Mouse (Mus musculus) MEL (cell line): Measurements from ENCODE around the gene Rab38.

Source experiments
- BHLHE40 ChIP-seq: IDR thresholded peaks from 2 replicates; pipeline ENCODE4 v1.6.1; 2012; ENCODE audit warnings: low read depth, mild to moderate bottlenecking, inconsistent platforms, low read length, improper control_type of control experiment, borderline replicate concordance
- TBP ChIP-seq: IDR thresholded peaks from 2 replicates; pipeline ENCODE4 v1.8.0; 2011; ENCODE audit warnings: low read depth, low read length, improper control_type of control experiment

DNA sequence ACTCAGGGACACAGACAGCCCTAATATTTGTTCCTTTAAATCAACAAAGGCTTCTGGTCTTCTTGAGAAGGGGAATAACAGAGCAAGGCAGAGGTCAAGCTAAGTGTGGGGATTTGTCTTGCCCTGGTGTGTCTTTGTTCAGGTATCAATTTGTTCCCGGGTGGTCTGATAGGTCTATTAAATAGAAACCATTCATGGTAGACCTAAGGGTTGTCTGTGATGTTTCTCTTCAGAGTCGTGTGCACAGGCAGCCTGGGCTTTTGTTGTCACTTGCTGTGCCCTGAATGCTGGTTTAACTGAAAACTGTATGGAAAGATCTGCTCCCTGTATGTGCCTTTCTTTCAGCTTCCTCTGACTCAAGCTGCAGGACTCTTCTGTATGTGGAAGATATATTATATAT lies 60.9 kb downstream of the Rab38 start:
- TF ChIP-seq BHLHE40: no peak
- no peak for TF ChIP-seq TBP
